Mouse (Mus musculus) embryonic stem cell, embryonic (primary cell): Measurements from ENCODE around the gene Nphp4.
"Not testable (repeated sequence)": the region's sequence is repeated elsewhere in the genome, so short reads cannot be mapped to it uniquely, and the experiment has no call there.

Experiments
- CTCF ChIA-PET, 4 experiments: fragments of 300-600 bp in 2 of 4; fragments of 350-600 bp in 2 of 4; sonication (Branson Sonifier 250); formaldehyde crosslinking; loops; one replicate each; lab custom pipeline; 2022; ENCODE audit warnings: inconsistent platforms in 2 of 4; lab: Charles Lee
- POLR2A ChIA-PET, 4 experiments: fragments of 300-600 bp in 2 of 4; fragments of 350-600 bp in 2 of 4; sonication (Branson Sonifier 250); formaldehyde crosslinking; loops; one replicate each; lab custom pipeline; 2022; ENCODE audit warnings: antibody characterized with exemption in 4 of 4, inconsistent platforms in 1 of 4; lab: Charles Lee

Gene Nphp4

GRCm38 (mm10) chr4:152520083-152520482 is 43.6 kb downstream of the Nphp4 start:
- CTCF ChIA-PET = interaction anchor here (0.5 to 1.8 kb wide), 13 partner anchors 9 to 310 kb away, joined by 3 to 12 read pairs (median 5); no protein-coding TSS in a partner anchor
- POLR2A ChIA-PET = interaction anchor here in 2 of 4 experiments (0.9 to 1.1 kb wide), 3 partner anchors 15 to 41 kb away, joined by 3 read pairs; no protein-coding TSS in a partner anchor

- POLR2A ChIA-PET = interaction anchor here in 1 of 4 experiments (1.2 kb wide), 1 partner anchor 18 kb away, joined by 3 read pairs; no protein-coding TSS in a partner anchor
Measured at GRCm38 (mm10) chr4:152532872-152533271, 56.4 kb downstream of the Nphp4 start.

GRCm38 (mm10) chr4:152539756-152540155 is 63.2 kb downstream of the Nphp4 start:
- ChIA-PET CTCF (interaction anchor here in 2 of 4 experiments (0.6 to 0.7 kb wide), 2 partner anchors 18 to 402 kb away, joined by 3 read pairs; no protein-coding TSS in a partner anchor), POLR2A (interaction anchor here in 1 of 4 experiments (1.0 kb wide), 1 partner anchor 62 kb away, joined by 3 read pairs; the partner anchor contains the start of gene Kcnab2)

More at GRCm38 (mm10) chr4:152532872-152533271, 56.4 kb downstream of the Nphp4 start:
- CTCF ChIA-PET = interaction anchor here in 2 of 4 experiments (0.5 to 1.5 kb wide), 4 partner anchors 8 to 320 kb away, joined by 3 to 7 read pairs (median 6); no protein-coding TSS in a partner anchor

- POLR2A ChIA-PET = no interaction called here
- CTCF ChIA-PET = interaction anchor here in 3 of 4 experiments (0.6 to 1.3 kb wide), 10 partner anchors 11 to 333 kb away, joined by 3 to 8 read pairs (median 4); no protein-coding TSS in a partner anchor
Measured at GRCm38 (mm10) chr4:152541172-152541571, 64.7 kb downstream of the Nphp4 start.

- CTCF ChIA-PET = interaction anchor here (0.7 to 1.8 kb wide), 7 partner anchors 12 to 701 kb away, joined by 3 to 10 read pairs (median 5); no protein-coding TSS in a partner anchor
- POLR2A ChIA-PET = interaction anchor here in 1 of 4 experiments (0.6 to 1.2 kb wide), 2 partner anchors 41 to 1882 kb away, joined by 3 read pairs; no protein-coding TSS in a partner anchor
Measured at GRCm38 (mm10) chr4:152542447-152542846, 65.9 kb downstream of the Nphp4 start.

- POLR2A ChIA-PET = interaction anchor here in 3 of 4 experiments (1.0 to 1.9 kb wide), 6 partner anchors 11 to 28 kb away, joined by 3 to 5 read pairs (median 3); no protein-coding TSS in a partner anchor
- CTCF ChIA-PET = interaction anchor here (0.5 to 3.2 kb wide), 37 partner anchors 8 to 410 kb away, joined by 3 to 25 read pairs (median 4); partner anchors contain the start of gene Kcnab2 (in 1 of the 4)
Measured at GRCm38 (mm10) chr4:152546481-152546880, 70.0 kb downstream of the Nphp4 start.

- POLR2A ChIA-PET = interaction anchor here in 3 of 4 experiments (0.9 to 1.9 kb wide), 6 partner anchors 13 to 207 kb away, joined by 3 to 6 read pairs (median 4); no protein-coding TSS in a partner anchor
- CTCF ChIA-PET = interaction anchor here (0.7 to 2.4 kb wide), 17 partner anchors 9 to 1378 kb away, joined by 3 to 8 read pairs (median 4); partner anchors contain the start of gene Rnf207 (in 1 of the 4)
Measured at GRCm38 (mm10) chr4:152547886-152548663, 71.6 kb downstream of the Nphp4 start.

- CTCF ChIA-PET = interaction anchor here in 2 of 4 experiments (0.5 to 1.1 kb wide), 2 partner anchors 19 to 865 kb away, joined by 3 read pairs; no protein-coding TSS in a partner anchor
- POLR2A ChIA-PET = interaction anchor here in 1 of 4 experiments (0.6 kb wide), 1 partner anchor 209 kb away, joined by 7 read pairs; no protein-coding TSS in a partner anchor
Measured at GRCm38 (mm10) chr4:152549507-152550202, 73.1 kb downstream of the Nphp4 start.

- POLR2A ChIA-PET = interaction anchor here in 1 of 4 experiments (0.6 kb wide), 1 partner anchor 209 kb away, joined by 7 read pairs; no protein-coding TSS in a partner anchor
- CTCF ChIA-PET = interaction anchor here in 1 of 4 experiments (1.1 kb wide), 1 partner anchor 20 kb away, joined by 3 read pairs; no protein-coding TSS in a partner anchor
Measured at GRCm38 (mm10) chr4:152550203-152550549, 73.7 kb downstream of the Nphp4 start.

- CTCF ChIA-PET = interaction anchor here in 3 of 4 experiments (0.6 to 1.3 kb wide), 4 partner anchors 7 to 26 kb away, joined by 3 to 7 read pairs (median 4); no protein-coding TSS in a partner anchor
- POLR2A ChIA-PET = interaction anchor here in 1 of 4 experiments (0.6 kb wide), 2 partner anchors 28 to 138 kb away, joined by 3 read pairs; no protein-coding TSS in a partner anchor
Measured at GRCm38 (mm10) chr4:152553582-152554285, 77.2 kb downstream of the Nphp4 start.

- CTCF ChIA-PET = interaction anchor here in 3 of 4 experiments (0.8 to 1.8 kb wide), 6 partner anchors 8 to 109 kb away, joined by 3 to 7 read pairs (median 4); no protein-coding TSS in a partner anchor
- POLR2A ChIA-PET = interaction anchor here in 1 of 4 experiments (0.6 kb wide), 1 partner anchor 267 kb away, joined by 3 read pairs; no protein-coding TSS in a partner anchor
Measured at GRCm38 (mm10) chr4:152554421-152554820, 77.9 kb downstream of the Nphp4 start.

- POLR2A ChIA-PET = not testable (repeated sequence)
- CTCF ChIA-PET = interaction anchor here (0.6 to 1.8 kb wide), 5 partner anchors 9 to 1788 kb away, joined by 3 to 7 read pairs (median 3); no protein-coding TSS in a partner anchor
Measured at GRCm38 (mm10) chr4:152555806-152556205, 79.3 kb downstream of the Nphp4 start.

- POLR2A ChIA-PET = no interaction called here
- CTCF ChIA-PET = interaction anchor here (0.6 to 1.6 kb wide), 4 partner anchors 12 to 922 kb away, joined by 3 to 9 read pairs (median 4); no protein-coding TSS in a partner anchor
Measured at GRCm38 (mm10) chr4:152558246-152558645, 81.7 kb downstream of the Nphp4 start.

GRCm38 (mm10) chr4:152568006-152568405 is 91.5 kb downstream of the Nphp4 start:
- CTCF ChIA-PET = interaction anchor here in 2 of 4 experiments (0.5 to 0.6 kb wide), 2 partner anchors 15 to 152 kb away, joined by 3 to 7 read pairs; no protein-coding TSS in a partner anchor
- POLR2A ChIA-PET = interaction anchor here in 1 of 4 experiments (1.4 kb wide), 1 partner anchor 21 kb away, joined by 3 read pairs; no protein-coding TSS in a partner anchor

- CTCF ChIA-PET = interaction anchor here in 2 of 4 experiments (0.6 kb wide), 2 partner anchors 16 to 153 kb away, joined by 3 read pairs; no protein-coding TSS in a partner anchor
- POLR2A ChIA-PET = interaction anchor here in 1 of 4 experiments (1.4 kb wide), 1 partner anchor 22 kb away, joined by 3 read pairs; no protein-coding TSS in a partner anchor
Measured at GRCm38 (mm10) chr4:152568662-152569395, 92.3 kb downstream of the Nphp4 start.

- CTCF ChIA-PET = interaction anchor here in 1 of 4 experiments (0.5 to 0.6 kb wide), 2 partner anchors 236 to 659 kb away, joined by 3 to 5 read pairs; partner anchors contain the start of gene Chd5
- POLR2A ChIA-PET = interaction anchor here in 2 of 4 experiments (0.6 to 1.8 kb wide), 8 partner anchors 8 to 1648 kb away, joined by 3 to 12 read pairs (median 4); no protein-coding TSS in a partner anchor
Measured at GRCm38 (mm10) chr4:152574266-152574665, 97.8 kb downstream of the Nphp4 start.
